Mouse (Mus musculus) ES-Bruce4 (cell line): ENCODE results near the gene Zfp987.
"Not testable (repeated sequence)": the region's sequence is repeated elsewhere in the genome, so short reads cannot be mapped to it uniquely, and the experiment has no call there.

ENCODE experiments used
- CTCF ChIP-seq: IDR thresholded peaks from one replicate; pipeline ENCODE4 v1.8.1; 2011; ENCODE audit warnings: low read depth, low read length
- POLR2A ChIP-seq: IDR thresholded peaks from one replicate; pipeline ENCODE4 v1.8.1; 2011; ENCODE audit warnings: low read length; ENCODE audit not compliant: insufficient read depth

- TF ChIP-seq POLR2A, CTCF: not testable (repeated sequence)
Measured at GRCm38 (mm10) chr4:146053445-146053844, 43.7 kb upstream of the Zfp987 start.
